Comparison of ENCODE assay signal across 8 mouse cellular contexts in the genomic region with DNA sequence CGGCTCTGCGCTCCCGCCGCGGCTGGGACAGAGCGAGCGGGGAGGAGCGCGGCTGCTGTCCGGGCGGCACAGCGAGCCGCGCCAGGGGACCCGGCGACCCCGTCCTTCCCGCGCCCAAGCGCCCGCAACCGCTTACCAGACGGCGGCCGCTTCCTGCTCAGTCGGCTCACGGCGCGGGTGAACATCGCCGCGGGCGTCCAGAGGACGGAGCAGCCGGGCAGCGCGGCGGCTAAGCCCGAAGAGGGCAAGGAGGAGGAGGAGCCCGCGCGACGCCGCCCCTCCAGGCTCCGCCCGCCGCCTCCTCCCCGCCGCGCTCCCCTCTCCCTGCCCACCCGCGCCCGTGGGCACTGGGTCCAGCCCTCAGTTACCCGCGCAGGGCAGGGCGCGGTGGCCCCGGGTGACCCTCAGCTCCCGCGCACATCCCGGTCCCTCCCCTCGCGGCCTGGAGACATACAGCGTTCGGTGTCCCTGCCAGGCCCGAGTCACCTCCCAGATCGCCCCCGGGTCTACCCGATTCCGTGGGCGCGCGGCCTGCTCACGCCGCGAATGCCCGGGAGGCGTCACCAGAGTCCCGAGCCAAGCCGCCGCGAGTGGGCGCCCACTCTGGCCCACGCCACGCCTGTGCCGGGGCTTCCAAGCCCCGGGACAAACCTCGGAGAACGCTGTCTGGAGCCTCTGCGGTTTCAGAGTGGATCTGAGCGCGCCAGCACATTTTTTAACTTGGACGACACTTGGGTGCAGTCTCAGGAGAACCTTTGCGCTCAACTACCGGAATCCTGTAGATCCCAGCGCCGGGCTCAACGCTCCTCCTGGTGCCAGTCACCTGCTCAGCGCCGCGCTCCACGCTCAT. TPM values are rescaled to one million over a fixed set of nuclear protein-coding genes. Genes with fewer than 3 reads are reported as not detected.
A peak's percentile ranks its signal among the peaks of the same experiment; 100 is the strongest.
DNase-seq lines count a peak whose midpoint lies in the region; ATAC-seq and TF ChIP-seq lines count a peak whose summit lies in the region.

A gene (minus strand): TSS at position 829 of the 850 bp plus-strand sequence.

- H3K27ac ChIP-seq in hindbrain, postnatal 0 days = peak within 1 kb of the TSS; percentile 56; the same call in 1 of the 2 replicates

- H3K4me2 ChIP-seq in hindbrain, postnatal 0 days (ENCODE audit: low read depth, low read length) = peak within 1 kb of the TSS; percentile 96

- no peaks in the 10 kb centered on the region; the same call in 1 of the 2 replicates for H3K27me3 ChIP-seq in hindbrain, postnatal 0 days (ENCODE audit: insufficient read depth, low read length)

- DNase-seq in R1 (ENCODE audit: low read depth, low spot score) = peak; percentile 57
- DNase-seq in gastrocnemius, adult 8-10 months (ENCODE audit: low spot score in 2 of 2) = peak; percentile 12 to 28
- peak; percentile 60 for DNase-seq in hindbrain, postnatal 0 days (ENCODE audit: low spot score)
- peak; percentile 24 to 59 for DNase-seq in left cerebral cortex, postnatal 14 days (ENCODE audit: low spot score in 2 of 2)
- peak; percentile 61 for DNase-seq in right cerebral cortex, postnatal 14 days
- no peak for DNase-seq in c-Kit-positive CD71-positive TER-119-positive erythroid progenitor cells, embryonic 14.5 days (ENCODE audit: low spot score)

- peak within 1 kb of the TSS; percentile 62 for H3K9ac ChIP-seq in hindbrain, postnatal 0 days (replicated peaks; ENCODE audit: low read length)

- under 1% methylated on average over 80 of the region's 102 CpGs for WGBS in hindbrain, postnatal 0 days

- peak; percentile 26 for ATAC-seq in common myeloid progenitor, adult 5-6 weeks (replicated peaks; ENCODE audit: low read depth, poor library complexity, severe bottlenecking)
- peak; percentile 72 for ATAC-seq in hindbrain, postnatal 0 days
- peak; percentile 51 for ATAC-seq in megakaryocyte progenitor cell, adult 5-6 weeks (replicated peaks; ENCODE audit: poor library complexity)

- 0 out of 2 replicates have a peak, but pooled peaks have one; percentile 5 for TF ChIP-seq CTCF in hindbrain, postnatal 0 days (IDR thresholded peaks at IDR 0.05; ENCODE audit: low read depth)

- no peaks in the 10 kb centered on the region for H3K9me3 ChIP-seq in hindbrain, postnatal 0 days (ENCODE audit: low read length)

- H3K4me1 ChIP-seq in hindbrain, postnatal 0 days (ENCODE audit: insufficient read depth, low read length) = no peaks in the 10 kb centered on the region

- no peaks in the 10 kb centered on the region for H3K36me3 ChIP-seq in hindbrain, postnatal 0 days (ENCODE audit: insufficient read depth, low read length)

- intact Hi-C loops in left cerebral cortex, postnatal 14 days (cut with DNase I) = no loop called here

- H3K4me3 ChIP-seq in hindbrain, postnatal 0 days (ENCODE audit: low read length) = peak within 1 kb of the TSS; percentile 75

RNA-seq across cellular contexts. Expression of the gene that starts here (rescaled TPM):
- total RNA-seq in common myeloid progenitor, adult 5-6 weeks (2017) = 92.0 and 99.6 TPM in 2 replicates
- total RNA-seq in gastrocnemius, adult 8-10 months (2022) = 1 to 10 TPM in 2 of 4 experiments, under 1 TPM in 2; 0.77 to 4.1 (median 1.3) TPM
- 31.7 and 35.4 TPM in 2 replicates for total RNA-seq in hindbrain, postnatal 0 days (2014; rRNA removed)
- 101 and 107 TPM in 2 replicates for polyA plus RNA-seq in hindbrain, postnatal 0 days (2015; fragmentation: Nextera tagmentation; extraction: Ambion mirVana)
- total RNA-seq in left cerebral cortex, postnatal 14 days (2021) = 10 to 100 TPM; 47.2 to 48.8 TPM
- 77.0 and 92.7 TPM in 2 replicates for total RNA-seq in megakaryocyte progenitor cell, adult 5-6 weeks (2015)
- total RNA-seq in megakaryocyte progenitor cell, adult 5-6 weeks (2017) = 55.4 and 83.3 TPM in 2 replicates
